9 mouse cellular contexts compared by ENCODE assay signal in the genomic region with DNA sequence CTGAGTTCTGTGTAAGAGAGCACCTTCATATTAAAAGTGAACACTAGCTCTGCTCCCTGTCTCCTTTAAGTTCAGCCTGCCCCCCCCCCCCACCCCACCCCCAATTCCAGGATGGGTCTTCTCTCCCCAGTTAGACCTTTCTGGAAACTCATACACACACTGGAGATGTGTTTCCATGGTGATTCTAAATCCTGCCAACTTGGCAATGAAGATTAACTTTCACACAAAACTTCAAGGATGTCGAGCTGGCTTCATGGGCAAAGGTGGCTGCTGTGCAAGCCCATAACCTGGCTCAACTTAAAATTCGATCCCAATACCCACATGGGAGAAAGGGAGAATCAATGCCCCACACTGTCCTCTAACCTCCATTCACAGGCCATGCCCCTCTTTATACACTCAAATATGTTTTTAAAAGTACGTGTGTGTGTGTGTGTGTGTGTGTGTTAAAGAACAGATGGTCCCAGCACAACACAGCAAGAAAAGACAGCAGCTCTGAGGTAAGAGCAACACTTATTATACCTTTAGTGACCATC. TPM values are rescaled to one million over a fixed set of nuclear protein-coding genes. Genes with fewer than 3 reads are reported as not detected.
DNase-seq lines count a peak whose midpoint lies in the region; ATAC-seq lines count a peak whose summit lies in the region.
"Had no signal": no experiment of that assay in that cellular context is flagged by ENCODE, and none has a peak within 500 bp of the region (broad histone marks: within the 10 kb centered on the region; RNA-seq: fewer than 3 reads in every experiment).

No protein-coding gene starts in this region.

- H3K27me3 ChIP-seq in neural tube, embryonic 11.5 days (ENCODE audit: control insufficient read depth, insufficient read depth, low read length) = no peaks in the 10 kb centered on the region
- H3K27me3 ChIP-seq in limb, embryonic 13.5 days = no peaks in the 10 kb centered on the region
- H3K27me3 ChIP-seq in stomach, embryonic 16.5 days (ENCODE audit: control insufficient read depth, insufficient read depth, low read length) = no peaks in the 10 kb centered on the region

- intact Hi-C loops in left cerebral cortex, postnatal 36 days (cut with DNase I) = loop anchor here (2.0 kb wide), 1 partner anchor 31 kb away; the partner anchor contains the start of gene Brsk1

- H3K9me3 ChIP-seq in neural tube, embryonic 11.5 days (ENCODE audit: control insufficient read depth, low read length) = no peaks in the 10 kb centered on the region
- no peaks in the 10 kb centered on the region for H3K9me3 ChIP-seq in limb, embryonic 13.5 days
- H3K9me3 ChIP-seq in stomach, embryonic 16.5 days (replicated peaks; ENCODE audit: control insufficient read depth, low read length) = no peaks in the 10 kb centered on the region

- peak overlapping the region; percentile 91 for H3K9ac ChIP-seq in neural tube, embryonic 11.5 days (ENCODE audit: low read length)
- peak overlapping the region; percentile 97 for H3K9ac ChIP-seq in limb, embryonic 13.5 days
- peak overlapping the region; percentile 96 for H3K9ac ChIP-seq in stomach, embryonic 16.5 days (ENCODE audit: low read length)

- H3K4me1 ChIP-seq in neural tube, embryonic 11.5 days (ENCODE audit: control insufficient read depth, insufficient read depth, low read length) = peaks cover 15% of the 10 kb centered on the region
- peaks cover 42% of the 10 kb centered on the region for H3K4me1 ChIP-seq in limb, embryonic 13.5 days
- peaks cover 31% of the 10 kb centered on the region for H3K4me1 ChIP-seq in stomach, embryonic 16.5 days (ENCODE audit: control insufficient read depth, insufficient read depth, low read length)

- ATAC-seq in neural tube, embryonic 11.5 days (ENCODE audit: insufficient read depth, low FRiP score, low TSS enrichment) = no peak
- ATAC-seq in limb, embryonic 13.5 days (ENCODE audit: low FRiP score, low read depth) = no peak
- ATAC-seq in stomach, embryonic 16.5 days (ENCODE audit: insufficient read depth, low FRiP score) = no peak

- 69% methylated on average over 3 of the region's 3 CpGs for WGBS in neural tube, embryonic 11.5 days
- WGBS in limb, embryonic 13.5 days = 61% methylated on average over 3 of the region's 3 CpGs
- WGBS in stomach, embryonic 16.5 days = 60% methylated on average over 3 of the region's 3 CpGs

- peak overlapping the region; percentile 58 for H3K4me2 ChIP-seq in neural tube, embryonic 11.5 days (ENCODE audit: low read depth)
- H3K4me2 ChIP-seq in limb, embryonic 13.5 days (replicated peaks) = peak overlapping the region; percentile 98
- peak overlapping the region; percentile 86 for H3K4me2 ChIP-seq in stomach, embryonic 16.5 days (ENCODE audit: low read depth, low read length)

- DNase-seq in cerebellum, adult 9-11 months = peak; percentile 41
- no peak for DNase-seq in cerebellum, postnatal 4 days (ENCODE audit: low spot score in 2 of 2)
- DNase-seq in neural tube, embryonic 11.5 days (ENCODE audit: low spot score) = no peak
- no peak for DNase-seq in neural tube, embryonic 10.5 days (ENCODE audit: extremely low spot score, low spot score)
- no peak for DNase-seq in embryo, embryonic 10.5 days (ENCODE audit: low spot score)
- no peak for DNase-seq in left cerebral cortex, postnatal 36 days (ENCODE audit: low spot score in 2 of 2)

- H3K27ac ChIP-seq in neural tube, embryonic 11.5 days (ENCODE audit: low read depth, low read length) = peak overlapping the region; percentile 93
- peak overlapping the region; percentile 96 for H3K27ac ChIP-seq in limb, embryonic 13.5 days
- H3K27ac ChIP-seq in stomach, embryonic 16.5 days (ENCODE audit: low read length) = peak overlapping the region; percentile 96; the same call in 1 of the 2 replicates

- H3K4me3 ChIP-seq in neural tube, embryonic 11.5 days (ENCODE audit: low read depth, low read length) = peak overlapping the region; percentile 85
- H3K4me3 ChIP-seq in limb, embryonic 13.5 days = peak overlapping the region; percentile 87
- peak overlapping the region; percentile 83 for H3K4me3 ChIP-seq in stomach, embryonic 16.5 days (replicated peaks; ENCODE audit: low read length)

- peaks cover 4% of the 10 kb centered on the region; the same call in 1 of the 2 replicates for H3K36me3 ChIP-seq in neural tube, embryonic 11.5 days (ENCODE audit: control insufficient read depth, insufficient read depth, low read length)
- peaks cover 25% of the 10 kb centered on the region for H3K36me3 ChIP-seq in limb, embryonic 13.5 days
- H3K36me3 ChIP-seq in stomach, embryonic 16.5 days (ENCODE audit: control insufficient read depth, insufficient read depth, low read length) = no peaks in the 10 kb centered on the region

RNA-seq across cellular contexts. Expression of gene Ppp6r1, which starts 1.2 kb away (rescaled TPM):
- polyA plus RNA-seq in neural tube, embryonic 11.5 days (2014; fragmentation: Nextera tagmentation; extraction: Ambion mirVana) = 6.0 and 6.7 TPM in 2 replicates
- polyA plus RNA-seq in limb, embryonic 13.5 days (2015; fragmentation: Nextera tagmentation; extraction: Ambion mirVana) = 9.0 and 9.9 TPM in 2 replicates
- 2.8 and 3.8 TPM in 2 replicates for polyA plus RNA-seq in stomach, embryonic 16.5 days (2015; fragmentation: Nextera tagmentation; extraction: Ambion mirVana)
- 100 to 1,000 TPM; 138 to 145 TPM for total RNA-seq in left cerebral cortex, postnatal 36 days (2021)

RNA-seq across cellular contexts. Expression of gene Hspbp1, which starts 24.9 kb away (rescaled TPM):
- polyA plus RNA-seq in neural tube, embryonic 11.5 days (2014; fragmentation: Nextera tagmentation; extraction: Ambion mirVana) = 108 and 120 TPM in 2 replicates
- polyA plus RNA-seq in limb, embryonic 13.5 days (2015; fragmentation: Nextera tagmentation; extraction: Ambion mirVana) = 93.6 and 95.4 TPM in 2 replicates
- polyA plus RNA-seq in stomach, embryonic 16.5 days (2015; fragmentation: Nextera tagmentation; extraction: Ambion mirVana) = 77.2 and 88.0 TPM in 2 replicates
- total RNA-seq in left cerebral cortex, postnatal 36 days (2021) = 100 to 1,000 TPM; 100 to 106 TPM

RNA-seq across cellular contexts. Expression of gene Tmem86b, which starts 28.8 kb away (rescaled TPM):
- polyA plus RNA-seq in neural tube, embryonic 11.5 days (2014; fragmentation: Nextera tagmentation; extraction: Ambion mirVana) = 1.5 and 2.1 TPM in 2 replicates
- polyA plus RNA-seq in limb, embryonic 13.5 days (2015; fragmentation: Nextera tagmentation; extraction: Ambion mirVana) = 1.2 and 1.3 TPM in 2 replicates
- 2.3 and 3.4 TPM in 2 replicates for polyA plus RNA-seq in stomach, embryonic 16.5 days (2015; fragmentation: Nextera tagmentation; extraction: Ambion mirVana)
- 10 to 100 TPM; 10.0 to 16.8 TPM for total RNA-seq in left cerebral cortex, postnatal 36 days (2021)

RNA-seq across cellular contexts. Expression of gene Brsk1, which starts 30.4 kb away (rescaled TPM):
- polyA plus RNA-seq in neural tube, embryonic 11.5 days (2014; fragmentation: Nextera tagmentation; extraction: Ambion mirVana) = 2.7 and 3.4 TPM in 2 replicates
- 2.2 and 2.3 TPM in 2 replicates for polyA plus RNA-seq in limb, embryonic 13.5 days (2015; fragmentation: Nextera tagmentation; extraction: Ambion mirVana)
- polyA plus RNA-seq in stomach, embryonic 16.5 days (2015; fragmentation: Nextera tagmentation; extraction: Ambion mirVana) = 0.86 and 0.88 TPM in 2 replicates
- total RNA-seq in left cerebral cortex, postnatal 36 days (2021) = 100 to 1,000 TPM; 398 to 475 TPM
- polyA plus RNA-seq: macrophage had no signal

RNA-seq across cellular contexts. Expression of gene Ptprh, which starts 56.1 kb away (rescaled TPM):
- not detected in 2 replicates for polyA plus RNA-seq in neural tube, embryonic 11.5 days (2014; fragmentation: Nextera tagmentation; extraction: Ambion mirVana)
- polyA plus RNA-seq in limb, embryonic 13.5 days (2015; fragmentation: Nextera tagmentation; extraction: Ambion mirVana) = not detected in 2 replicates
- polyA plus RNA-seq in stomach, embryonic 16.5 days (2015; fragmentation: Nextera tagmentation; extraction: Ambion mirVana) = 0.92 and 1.0 TPM in 2 replicates
- total RNA-seq in left cerebral cortex, postnatal 36 days (2021) = under 1 TPM; 0.84 to 0.95 TPM
- polyA plus RNA-seq: macrophage had no signal
